Mouse (Mus musculus) adrenal gland, postnatal 10 days (tissue): ENCODE results near the gene Ugt1a9. TPM values are rescaled to one million over a fixed set of nuclear protein-coding genes. Genes with fewer than 3 reads are reported as not detected.
"Not testable (repeated sequence)": the region's sequence is repeated elsewhere in the genome, so short reads cannot be mapped to it uniquely, and the experiment has no call there.

Experiments
- DNase-seq: peaks from one replicate; pipeline ENCODE4 v3.0.0; 2021; ENCODE audit warnings: mixed read lengths
- total RNA-seq, 2 experiments: library from RNA; stranded (reverse); gene quantifications; 2 replicates each; pipeline ENCODE4 v1.2.3; 2021

Ugt1a9 gene
- total RNA-seq, 2 experiments from 2014 or later = 4.1 to 6.3 TPM

DNA sequence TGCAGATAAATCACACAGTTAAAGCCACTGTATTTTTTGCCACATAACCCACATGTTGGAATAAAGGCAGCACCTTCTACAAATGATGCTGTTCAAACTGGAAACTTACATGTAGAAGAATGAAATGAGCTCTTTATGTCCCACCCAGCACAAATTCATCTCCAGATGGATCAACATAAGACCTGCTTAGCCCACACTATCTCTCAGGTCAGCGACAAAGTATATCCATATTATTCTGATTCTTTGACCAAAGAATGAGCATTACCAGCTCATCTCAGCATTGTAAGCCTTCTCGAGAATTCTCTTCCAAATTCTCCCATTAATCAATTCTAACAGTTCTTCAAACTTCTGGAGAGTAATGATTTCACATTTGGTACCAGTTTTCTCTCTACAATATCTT, 151.6 kb downstream of the Ugt1a9 start:
- DNase-seq = no peak

- DNase-seq = not testable (repeated sequence)
These were observed 152.5 kb downstream of the Ugt1a9 start for GRCm38 (mm10) chr1:88223011-88223515.

GRCm38 (mm10) chr1:88223591-88223990, 153.0 kb downstream of the Ugt1a9 start:
- peak; percentile 34 for DNase-seq

GRCm38 (mm10) chr1:88224029-88224776, 153.6 kb downstream of the Ugt1a9 start:
- peak; percentile 74 for DNase-seq

- peak; percentile 7 for DNase-seq
These were observed 154.7 kb downstream of the Ugt1a9 start for GRCm38 (mm10) chr1:88225301-88225700.

GRCm38 (mm10) chr1:88225741-88226140, 155.1 kb downstream of the Ugt1a9 start:
- no peak for DNase-seq

DNA sequence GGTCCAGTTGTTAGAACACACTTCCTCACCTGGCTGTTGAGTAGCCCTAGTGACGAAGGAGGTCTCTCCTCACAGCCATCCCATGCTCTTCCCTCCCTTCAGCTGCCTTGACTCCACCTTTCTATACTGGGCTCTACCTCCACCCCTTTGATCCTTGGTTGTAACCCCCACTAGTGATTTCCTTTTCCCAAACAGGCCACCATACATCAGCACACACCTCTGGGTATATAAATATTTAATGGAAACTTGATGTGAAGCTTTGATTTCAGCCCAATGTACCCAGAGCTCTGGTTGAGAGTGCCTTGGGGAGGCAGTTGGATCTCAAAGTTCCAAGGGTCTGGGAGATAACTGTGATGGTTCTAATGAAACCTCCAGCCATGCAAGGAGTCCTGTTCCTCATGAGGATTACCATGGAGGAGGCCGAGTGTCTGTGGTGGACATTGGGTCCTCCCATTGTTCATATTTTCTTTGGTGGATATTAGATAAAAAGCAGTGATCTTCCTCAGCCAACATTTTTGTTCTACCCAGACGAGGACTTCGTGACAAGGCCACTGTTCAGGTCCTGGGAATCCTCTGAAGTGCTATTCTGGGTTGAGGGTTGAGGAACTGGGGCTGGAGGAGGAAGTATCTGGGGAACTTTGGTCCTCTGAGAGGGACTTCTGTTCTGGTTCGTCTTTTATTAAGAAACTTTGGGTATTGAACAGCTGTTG, 156.2 kb downstream of the Ugt1a9 start, which contains the start of gene Mroh2a:
Mroh2a (plus strand) TSS at position 317 of the 710 bp plus-strand sequence.
- DNase-seq = no peak

GRCm38 (mm10) chr1:88227482-88227881, 156.9 kb downstream of the Ugt1a9 start:
- DNase-seq = no peak

GRCm38 (mm10) chr1:88228121-88228520, 157.5 kb downstream of the Ugt1a9 start:
- DNase-seq = no peak

- DNase-seq = no peak
These were observed 159.0 kb downstream of the Ugt1a9 start for GRCm38 (mm10) chr1:88229566-88229965.

DNA sequence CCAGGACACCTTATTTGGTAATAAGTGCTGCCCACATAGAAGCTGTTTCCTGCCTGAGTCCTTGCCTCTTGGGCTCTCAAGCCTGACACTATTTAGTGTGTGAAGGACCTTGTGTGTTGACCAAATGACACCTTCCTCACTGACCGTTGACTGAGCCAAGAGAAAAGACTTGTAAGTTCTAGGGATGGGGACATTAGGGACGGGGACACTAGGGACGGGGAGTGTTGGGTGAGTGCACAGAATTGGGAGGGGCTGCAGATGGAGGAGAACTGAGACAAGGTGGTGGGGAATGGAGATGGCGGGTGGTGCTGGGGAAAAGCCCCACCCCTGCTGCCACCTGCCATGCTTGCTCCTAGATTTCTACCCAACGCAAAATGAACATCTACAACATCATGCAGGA, 159.4 kb downstream of the Ugt1a9 start:
- no peak for DNase-seq

DNA sequence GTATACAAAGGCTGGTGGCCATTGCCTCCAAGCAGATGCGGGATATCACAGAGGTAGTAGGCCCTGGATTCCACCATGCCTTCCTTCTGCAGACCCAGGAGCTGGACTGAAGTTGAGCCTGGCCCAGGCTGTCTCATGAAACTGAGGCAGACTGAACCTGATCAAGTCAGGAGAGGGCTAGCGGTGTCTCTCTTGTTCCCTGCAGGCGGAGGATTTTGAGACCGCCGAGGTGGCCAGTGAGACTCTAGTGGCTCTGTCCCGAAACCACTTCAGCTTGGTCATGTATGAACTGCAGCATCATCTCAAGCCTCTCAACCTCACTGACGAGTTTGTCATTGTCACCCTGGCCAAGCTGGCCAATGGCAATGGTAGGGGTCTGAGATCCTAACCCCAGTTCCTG, 159.8 kb downstream of the Ugt1a9 start:
- DNase-seq = no peak

- no peak for DNase-seq
These were observed 160.6 kb downstream of the Ugt1a9 start for GRCm38 (mm10) chr1:88230981-88231802.

- no peak for DNase-seq
These were observed 161.4 kb downstream of the Ugt1a9 start for GRCm38 (mm10) chr1:88231803-88232499.

DNA sequence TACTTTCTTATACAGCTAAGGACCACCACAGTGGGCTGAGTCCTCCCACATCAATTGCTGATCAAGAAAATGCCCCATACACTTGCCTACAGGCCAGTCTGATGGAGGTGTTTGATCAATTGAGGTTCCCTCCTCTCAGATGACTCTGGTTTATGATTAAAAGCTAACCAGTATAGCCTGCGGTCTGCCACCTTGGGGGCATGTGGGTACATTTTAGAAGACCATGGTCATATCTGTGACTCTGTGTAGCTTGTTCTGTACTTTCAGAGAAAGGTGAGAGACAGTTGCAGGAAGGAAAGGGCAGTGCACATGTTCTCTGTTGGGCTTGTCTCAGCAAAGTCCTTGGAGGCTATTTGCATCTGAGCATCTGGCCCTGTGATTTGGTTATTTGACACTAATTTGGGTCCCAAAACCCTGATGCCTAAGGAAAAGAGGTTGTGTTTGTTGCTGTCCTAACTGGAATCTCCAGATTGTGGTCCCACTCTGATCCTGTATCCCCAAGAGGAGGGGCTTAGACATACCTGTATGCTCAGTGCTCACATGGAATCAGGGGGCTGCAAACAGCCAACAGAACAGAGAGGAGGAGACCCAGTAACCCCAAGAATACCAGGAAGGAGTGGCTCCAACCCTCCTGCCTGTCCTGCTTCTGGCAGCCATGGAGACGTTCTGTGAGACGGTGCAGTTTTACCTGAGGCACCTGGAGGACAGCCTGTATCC, 162.2 kb downstream of the Ugt1a9 start:
- no peak for DNase-seq

GRCm38 (mm10) chr1:88233421-88234247, 163.0 kb downstream of the Ugt1a9 start:
- no peak for DNase-seq

DNA sequence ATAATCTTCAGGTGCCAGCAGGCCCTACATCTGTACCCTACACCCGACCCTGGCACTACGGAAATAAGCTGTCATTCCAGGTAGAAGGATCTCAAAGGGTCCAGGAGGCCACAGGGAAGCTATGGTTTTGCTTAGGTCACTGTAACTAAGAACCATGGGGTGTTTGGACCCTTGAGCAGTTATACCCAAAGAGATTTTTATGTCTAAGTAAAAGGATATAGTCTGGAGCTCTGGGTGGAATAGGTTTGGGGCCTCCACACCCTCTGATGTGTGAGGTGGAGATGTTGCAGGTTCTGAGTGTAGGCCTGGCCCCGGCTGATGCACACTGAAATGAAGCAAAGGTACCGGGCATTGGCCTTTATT, 163.6 kb downstream of the Ugt1a9 start:
- DNase-seq = no peak

- DNase-seq = no peak
These were observed 164.0 kb downstream of the Ugt1a9 start for GRCm38 (mm10) chr1:88234646-88235045.

- no peak for DNase-seq
These were observed 164.7 kb downstream of the Ugt1a9 start for GRCm38 (mm10) chr1:88235046-88235893.
